Mouse (Mus musculus) erythroblast, embryonic 14.5 days (primary cell): ENCODE results near the gene Nfia. TPM values are rescaled to one million over a fixed set of nuclear protein-coding genes. Genes with fewer than 3 reads are reported as not detected.

ENCODE experiments used
- H3K27me3 ChIP-seq: 2 replicates; pipeline ENCODE4 v1.6.1; 2012; ENCODE audit warnings: inconsistent platforms; ENCODE audit not compliant: control insufficient read depth
- H3K36me3 ChIP-seq: 2 replicates; pipeline ENCODE4 v1.6.1; 2012; ENCODE audit warnings: mild to moderate bottlenecking, inconsistent platforms; ENCODE audit not compliant: control insufficient read depth
- H3K4me1 ChIP-seq: 2 replicates; pipeline ENCODE4 v1.6.1; 2012; ENCODE audit warnings: inconsistent platforms; ENCODE audit not compliant: control insufficient read depth
- H3K4me3 ChIP-seq: replicated peaks from 2 replicates; pipeline ENCODE3; 2012; ENCODE audit warnings: moderate library complexity, mild to moderate bottlenecking, inconsistent platforms
- H3K9me3 ChIP-seq: 2 replicates; pipeline ENCODE4 v1.6.1; 2012; ENCODE audit warnings: low read length, inconsistent platforms, mixed read lengths; ENCODE audit not compliant: control insufficient read depth
- GATA1 ChIP-seq: IDR thresholded peaks from 2 replicates; pipeline ENCODE4 v1.6.1; 2012; ENCODE audit warnings: low read length, inconsistent platforms, mixed read lengths
- TAL1 ChIP-seq: IDR thresholded peaks from 3 replicates; pipeline ENCODE4 v1.6.1; 2012; ENCODE audit warnings: low read length, inconsistent platforms, mixed read lengths
- polyA plus RNA-seq: library from polyadenylated mRNA; stranded (reverse); fragments of >175 nt; gene quantifications from 2 replicates; pipeline ENCODE4 v1.2.3, GENCODE M21; 2012

Nfia gene
- polyA plus RNA-seq, 1 experiment = 0.08 TPM

DNA sequence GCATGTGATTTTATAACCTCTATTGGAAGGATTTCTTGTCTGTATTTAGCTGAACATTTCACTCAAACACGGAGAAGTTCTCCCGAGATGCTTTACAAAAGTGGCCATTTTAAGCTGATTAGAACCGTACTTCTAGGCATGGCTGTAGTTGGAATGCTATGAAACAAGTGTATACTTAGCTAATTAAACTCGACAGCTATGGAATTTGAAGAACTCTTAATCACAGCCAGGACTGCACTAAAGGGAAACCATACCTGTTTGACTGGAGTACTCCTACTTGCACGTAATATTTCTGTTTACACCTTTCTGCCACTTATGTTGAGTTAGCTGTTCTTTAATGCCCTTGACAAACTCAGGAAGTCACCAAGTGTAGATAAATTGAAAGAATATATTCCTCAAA is 79.2 kb downstream of the Nfia start:
- TF ChIP-seq TAL1 (no peak), GATA1 (no peak)
- no peaks in the 10 kb centered on the region for H3K27me3 ChIP-seq
- H3K4me3 ChIP-seq = no peak overlapping the region
- no peaks in the 10 kb centered on the region for H3K4me1 ChIP-seq
- no peaks in the 10 kb centered on the region for H3K36me3 ChIP-seq
- no peaks in the 10 kb centered on the region for H3K9me3 ChIP-seq

DNA sequence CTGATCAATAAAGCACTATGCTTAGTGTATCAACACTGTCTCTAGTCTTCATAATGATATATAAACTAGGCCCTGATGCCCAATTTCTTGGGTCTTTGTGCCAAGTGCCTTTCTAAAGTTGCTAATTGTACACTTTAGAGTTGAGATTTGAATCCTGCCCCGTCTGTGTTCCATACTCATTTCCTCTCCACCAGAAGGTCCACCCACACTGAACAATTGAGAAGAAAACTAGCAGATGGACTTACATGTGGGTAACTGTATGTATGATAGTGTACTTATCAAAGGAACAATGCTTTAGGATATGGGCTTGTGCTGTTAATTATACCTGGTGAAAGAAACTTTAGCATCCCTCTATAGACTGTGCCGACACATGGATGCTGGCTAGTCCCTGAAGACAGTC is 80.1 kb downstream of the Nfia start:
- H3K4me3 ChIP-seq = no peak overlapping the region
- H3K9me3 ChIP-seq = no peaks in the 10 kb centered on the region
- no peaks in the 10 kb centered on the region for H3K4me1 ChIP-seq
- no peaks in the 10 kb centered on the region for H3K27me3 ChIP-seq
- TF ChIP-seq GATA1 (no peak), TAL1 (no peak)
- no peaks in the 10 kb centered on the region for H3K36me3 ChIP-seq

DNA sequence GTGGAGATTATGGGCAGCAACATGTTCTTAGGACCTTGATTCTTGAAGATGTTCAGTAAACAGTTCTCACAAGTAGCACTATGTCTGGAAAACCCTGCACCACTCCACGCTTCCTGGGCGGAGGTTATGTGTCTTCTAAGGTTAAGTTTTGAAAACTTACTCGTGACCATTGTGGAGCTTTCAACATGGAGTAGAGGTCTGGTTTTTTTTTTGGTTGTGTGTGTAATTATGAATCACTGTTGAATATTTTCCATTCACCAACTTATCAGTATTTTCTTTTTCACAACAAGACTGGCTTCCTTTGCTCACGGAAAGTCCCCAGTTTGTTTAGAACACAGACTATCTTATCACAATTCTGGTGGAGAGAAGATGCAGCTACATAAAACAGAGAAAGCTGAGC is 82.2 kb downstream of the Nfia start:
- H3K9me3 ChIP-seq = no peaks in the 10 kb centered on the region
- TF ChIP-seq TAL1 (no peak), GATA1 (no peak)
- no peaks in the 10 kb centered on the region for H3K4me1 ChIP-seq

DNA sequence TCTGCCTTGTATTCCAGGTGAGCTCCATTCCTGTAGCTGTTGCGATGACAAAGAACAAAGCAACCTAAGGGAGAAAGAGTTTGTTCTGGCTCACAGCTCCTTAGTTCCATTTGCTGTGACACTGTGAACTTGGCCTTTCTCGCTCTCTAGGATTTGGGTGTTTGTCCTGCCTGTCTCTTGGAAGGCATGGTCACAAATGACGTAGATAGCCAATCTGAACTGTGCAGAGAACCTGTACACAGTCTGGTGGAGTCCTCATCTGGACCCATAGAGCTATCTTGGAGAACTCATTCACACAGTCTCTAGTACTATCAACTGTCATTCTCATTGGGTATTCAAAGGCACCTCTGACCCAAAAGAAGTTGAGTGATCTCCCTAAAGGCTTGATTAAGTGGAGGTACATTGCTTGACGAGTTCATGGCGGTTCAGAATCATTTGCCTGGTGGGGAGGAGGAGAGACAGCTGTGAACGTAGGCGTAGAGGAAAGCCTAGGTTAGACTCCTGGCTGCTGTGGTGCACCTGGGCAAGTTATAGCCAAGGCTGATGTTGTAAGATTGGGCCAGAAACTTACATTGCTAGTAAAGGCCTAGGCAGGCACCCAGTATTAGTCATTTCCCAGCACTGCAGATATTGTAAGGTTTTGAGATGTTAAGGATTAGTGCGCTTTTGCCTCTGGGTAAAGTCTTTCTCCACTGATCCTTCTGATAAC is 83.3 kb downstream of the Nfia start:
- Histone ChIP-seq H3K4me1 (no peaks in the 10 kb centered on the region), H3K36me3 (no peaks in the 10 kb centered on the region), H3K27me3 (no peaks in the 10 kb centered on the region), H3K4me3 (no peak overlapping the region), H3K9me3 (no peaks in the 10 kb centered on the region)
- TF ChIP-seq TAL1 = no peak
- TF ChIP-seq GATA1 = no peak

More for the DNA sequence above, 82.2 kb downstream of the Nfia start:
- Histone ChIP-seq H3K36me3 (no peaks in the 10 kb centered on the region), H3K4me3 (no peak overlapping the region), H3K27me3 (no peaks in the 10 kb centered on the region)

DNA sequence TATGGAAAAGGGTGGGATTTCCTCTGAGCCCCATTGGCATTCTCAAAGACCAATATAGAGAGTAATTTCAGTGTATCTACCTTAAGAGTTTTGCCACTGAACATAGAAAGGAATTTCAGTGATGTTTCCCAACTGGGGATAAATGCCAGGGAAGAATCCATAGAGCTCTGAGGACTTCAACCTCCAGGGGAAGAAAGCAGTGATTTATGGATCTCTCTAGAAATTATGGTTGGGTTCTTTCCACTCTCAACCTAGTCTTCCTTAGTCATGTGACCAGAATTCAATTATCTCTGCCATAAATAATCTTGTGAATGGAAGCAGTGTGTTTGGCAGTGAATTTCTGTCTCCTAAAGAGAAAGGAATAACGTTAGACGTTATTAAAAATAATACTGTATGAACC is 85.0 kb downstream of the Nfia start:
- no peaks in the 10 kb centered on the region for H3K36me3 ChIP-seq
- no peaks in the 10 kb centered on the region for H3K27me3 ChIP-seq
- H3K9me3 ChIP-seq = no peaks in the 10 kb centered on the region
- no peaks in the 10 kb centered on the region for H3K4me1 ChIP-seq
- TF ChIP-seq TAL1 (no peak), GATA1 (no peak)
- no peak overlapping the region for H3K4me3 ChIP-seq

DNA sequence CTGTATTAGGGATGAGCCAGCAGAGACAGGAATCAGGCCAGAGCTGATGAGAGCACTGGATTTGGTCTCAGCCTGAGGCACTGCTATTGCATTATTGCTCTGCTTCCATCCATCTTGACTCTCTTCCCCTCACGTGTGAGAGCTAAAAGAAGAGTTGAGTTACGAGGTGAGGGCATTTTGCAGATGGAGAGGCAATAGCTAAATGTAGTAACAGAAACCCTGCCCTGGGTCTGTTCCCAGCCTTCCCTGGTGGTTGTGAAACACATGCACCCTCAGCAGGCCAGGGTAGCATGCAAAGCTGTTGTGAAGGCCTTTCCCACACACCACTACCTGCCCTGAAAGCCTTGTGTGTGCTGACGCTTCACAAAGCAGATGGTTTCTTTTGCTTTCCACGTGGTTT is 86.9 kb downstream of the Nfia start:
- Histone ChIP-seq H3K4me1 (no peaks in the 10 kb centered on the region), H3K36me3 (no peaks in the 10 kb centered on the region), H3K27me3 (no peaks in the 10 kb centered on the region), H3K4me3 (no peak overlapping the region), H3K9me3 (no peaks in the 10 kb centered on the region)
- TF ChIP-seq TAL1 = no peak
- TF ChIP-seq GATA1 = no peak

DNA sequence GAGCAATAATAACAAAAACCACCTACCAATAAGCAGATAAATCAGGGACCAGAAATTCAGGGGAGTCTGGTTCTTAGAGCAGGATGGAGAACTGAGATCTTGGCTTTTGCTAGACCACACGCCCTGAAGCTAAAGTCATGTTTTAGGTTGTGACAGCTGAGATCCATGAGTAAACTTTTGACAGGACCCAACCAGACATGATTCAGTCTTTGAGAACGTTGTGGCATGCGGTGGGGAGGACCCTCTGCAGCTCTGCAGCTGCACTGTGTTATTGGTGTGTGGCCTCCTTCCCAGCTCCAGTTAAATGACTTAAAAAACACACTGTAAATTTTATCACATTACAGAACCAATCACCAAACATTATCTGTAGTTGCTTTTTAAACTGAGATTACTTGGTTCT is 87.8 kb downstream of the Nfia start:
- Histone ChIP-seq H3K4me3 (no peak overlapping the region), H3K36me3 (no peaks in the 10 kb centered on the region), H3K27me3 (no peaks in the 10 kb centered on the region), H3K4me1 (no peaks in the 10 kb centered on the region), H3K9me3 (no peaks in the 10 kb centered on the region)
- no peak for TF ChIP-seq GATA1
- no peak for TF ChIP-seq TAL1

DNA sequence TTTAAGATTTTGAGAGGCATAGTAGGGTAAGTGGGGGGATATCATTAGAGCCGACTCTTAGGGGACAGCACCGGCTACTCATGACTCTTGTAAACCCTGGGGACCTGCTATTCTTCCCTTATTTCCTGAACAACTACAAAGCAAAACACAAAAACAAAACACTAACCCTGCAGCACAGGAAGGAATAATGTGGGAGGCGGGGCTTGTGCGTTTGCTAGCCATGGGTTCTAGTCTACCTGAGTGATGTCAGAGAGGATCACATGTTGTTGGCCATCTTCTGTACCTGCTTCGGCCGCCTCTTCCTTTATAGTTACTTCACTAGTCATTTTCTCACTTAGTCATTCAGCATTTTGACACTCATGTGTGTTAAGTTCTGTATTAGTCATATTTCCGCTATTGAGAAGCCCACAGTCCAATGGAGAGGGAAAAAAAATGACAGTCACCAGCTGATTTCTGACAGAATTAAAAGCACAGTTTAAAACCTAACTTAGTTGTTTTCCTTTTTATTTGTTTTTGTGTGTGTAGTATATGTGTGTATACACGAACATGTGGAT is 88.3 kb downstream of the Nfia start:
- no peaks in the 10 kb centered on the region for H3K36me3 ChIP-seq
- no peaks in the 10 kb centered on the region for H3K9me3 ChIP-seq
- H3K4me1 ChIP-seq = no peaks in the 10 kb centered on the region
- TF ChIP-seq TAL1 (no peak), GATA1 (no peak)
- no peak overlapping the region for H3K4me3 ChIP-seq
- no peaks in the 10 kb centered on the region for H3K27me3 ChIP-seq

DNA sequence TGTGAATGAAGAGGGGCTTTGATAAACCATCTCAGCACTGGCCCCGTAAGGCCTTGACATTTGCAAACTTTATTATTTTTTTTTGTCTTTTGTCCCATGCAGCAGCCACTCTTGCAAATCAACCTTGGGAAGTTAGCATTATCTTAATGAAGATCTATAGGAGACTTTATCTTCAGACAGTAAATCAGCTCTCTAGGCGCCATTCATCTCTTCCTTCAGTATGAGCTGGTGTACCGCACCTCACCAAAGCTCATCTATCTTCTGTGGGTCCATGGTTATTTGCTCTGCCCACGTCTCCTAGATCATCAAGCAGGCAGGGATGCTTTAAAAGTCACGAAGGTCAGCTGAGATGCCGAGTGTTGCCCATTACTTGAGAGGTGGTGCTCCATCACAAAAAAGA is 89.8 kb downstream of the Nfia start:
- H3K4me3 ChIP-seq = no peak overlapping the region
- H3K36me3 ChIP-seq = no peaks in the 10 kb centered on the region
- TF ChIP-seq TAL1 (no peak), GATA1 (no peak)
- no peaks in the 10 kb centered on the region for H3K27me3 ChIP-seq
- H3K4me1 ChIP-seq = no peaks in the 10 kb centered on the region
- H3K9me3 ChIP-seq = no peaks in the 10 kb centered on the region

DNA sequence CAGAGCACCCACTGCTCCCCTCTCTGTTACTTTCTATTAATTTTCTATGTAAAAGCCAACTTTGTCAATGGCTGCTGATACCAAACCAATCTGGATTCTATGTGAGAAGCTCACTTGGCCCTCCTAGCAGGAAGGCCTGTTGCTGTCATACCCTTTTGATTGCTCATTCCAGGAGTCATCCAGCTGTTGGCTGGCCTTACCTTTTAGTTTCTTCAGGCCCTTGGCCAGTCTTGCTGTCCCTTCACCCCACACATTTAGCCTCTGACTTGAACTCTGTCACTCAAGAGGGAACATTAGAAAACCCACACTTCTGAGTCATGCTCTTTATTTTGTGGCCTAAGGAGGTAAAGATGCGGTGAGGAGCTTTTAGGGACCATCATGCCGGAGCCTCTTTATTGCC is 91.7 kb downstream of the Nfia start:
- no peak overlapping the region for H3K4me3 ChIP-seq
- no peaks in the 10 kb centered on the region for H3K4me1 ChIP-seq
- H3K36me3 ChIP-seq = no peaks in the 10 kb centered on the region
- no peaks in the 10 kb centered on the region for H3K9me3 ChIP-seq
- TF ChIP-seq GATA1 = no peak
- no peak for TF ChIP-seq TAL1
- no peaks in the 10 kb centered on the region for H3K27me3 ChIP-seq
